Mouse (Mus musculus) activated CD4-positive, CD25-positive, alpha-beta regulatory T cell, adult 4 months (primary cell): ENCODE results near the gene Babam2. TPM values are rescaled to one million over a fixed set of nuclear protein-coding genes. Genes with fewer than 3 reads are reported as not detected.

Experiments used
- ATAC-seq: one replicate; pipeline ENCODE4 v1.8.0; 2017
- polyA plus RNA-seq, 2 experiments: library from polyadenylated mRNA; unstranded; fragments of 100-300 nt; shearing (Covaris generic); gene quantifications; one replicate each; pipeline ENCODE4 v1.2.1; 2017

The Babam2 gene
- polyA plus RNA-seq, 2 experiments from 2014 or later: 92.9 to 93.6 TPM

GRCm38 (mm10) chr5:32058481-32059253 lies 361.2 kb downstream of the Babam2 start:
- no peak for ATAC-seq

GRCm38 (mm10) chr5:32059254-32059796 lies 361.8 kb downstream of the Babam2 start:
- no peak for ATAC-seq

- no peak for ATAC-seq
Measured at GRCm38 (mm10) chr5:32060485-32060884, 363.0 kb downstream of the Babam2 start.

- no peak for ATAC-seq
Measured at GRCm38 (mm10) chr5:32061854-32062253, 364.4 kb downstream of the Babam2 start.

- ATAC-seq: no peak
Measured at GRCm38 (mm10) chr5:32064341-32065105, 367.0 kb downstream of the Babam2 start.

DNA sequence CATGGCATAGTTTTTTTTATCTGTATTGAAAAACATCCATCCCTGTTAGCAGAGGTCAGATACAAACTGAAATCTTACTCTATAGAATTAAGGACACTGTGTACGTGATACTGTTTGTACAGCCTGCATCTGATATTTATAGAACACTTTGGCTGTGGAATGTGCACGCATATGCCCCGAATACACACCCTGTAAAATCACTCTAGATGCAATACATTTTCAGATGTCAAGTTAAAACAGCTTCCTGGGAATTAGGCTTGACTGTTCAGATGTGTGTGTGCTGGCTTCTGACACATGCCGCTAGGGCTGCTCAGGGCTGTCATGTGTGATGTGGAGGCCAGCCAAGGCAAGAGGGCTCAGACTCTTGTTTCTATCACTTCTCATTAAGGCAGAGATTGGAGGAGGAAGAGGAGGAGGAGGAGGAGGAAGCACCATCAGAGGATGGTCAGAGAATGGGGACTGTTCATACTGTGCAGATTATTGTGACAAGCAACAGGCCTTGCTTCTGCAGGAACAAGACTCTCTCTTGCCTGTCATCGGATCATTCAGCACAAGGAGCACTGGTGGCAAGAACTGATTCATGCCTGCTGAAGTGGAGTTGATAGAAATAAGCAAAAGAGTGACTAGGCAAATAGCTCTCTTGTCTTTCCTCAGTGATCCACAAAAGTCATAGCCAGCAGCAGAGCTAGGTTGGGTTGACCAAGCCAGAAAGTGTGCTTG lies 368.7 kb downstream of the Babam2 start:
- ATAC-seq: no peak

GRCm38 (mm10) chr5:32066839-32067238 lies 369.4 kb downstream of the Babam2 start:
- no peak for ATAC-seq

DNA sequence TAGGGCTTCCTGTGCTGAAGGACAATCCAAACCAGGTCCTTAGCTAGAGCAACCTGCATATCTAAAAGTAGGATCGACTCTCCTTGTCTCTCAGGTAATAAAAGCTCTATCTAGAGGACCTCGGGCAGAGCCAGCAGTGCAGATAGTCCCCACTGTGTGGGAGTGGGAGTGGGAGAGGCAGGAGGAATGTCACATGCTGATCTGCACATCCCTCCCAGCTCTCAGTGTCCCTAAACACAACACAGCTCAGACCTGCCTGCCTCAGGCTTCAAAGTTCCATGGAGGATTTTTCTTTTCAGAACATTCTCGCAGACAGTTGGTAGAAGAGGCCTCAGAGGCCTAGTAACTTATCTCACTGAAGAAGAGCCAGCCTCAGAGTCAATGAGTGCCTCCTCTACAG lies 371.1 kb downstream of the Babam2 start:
- ATAC-seq: no peak

GRCm38 (mm10) chr5:32069096-32069495 lies 371.6 kb downstream of the Babam2 start:
- no peak for ATAC-seq

DNA sequence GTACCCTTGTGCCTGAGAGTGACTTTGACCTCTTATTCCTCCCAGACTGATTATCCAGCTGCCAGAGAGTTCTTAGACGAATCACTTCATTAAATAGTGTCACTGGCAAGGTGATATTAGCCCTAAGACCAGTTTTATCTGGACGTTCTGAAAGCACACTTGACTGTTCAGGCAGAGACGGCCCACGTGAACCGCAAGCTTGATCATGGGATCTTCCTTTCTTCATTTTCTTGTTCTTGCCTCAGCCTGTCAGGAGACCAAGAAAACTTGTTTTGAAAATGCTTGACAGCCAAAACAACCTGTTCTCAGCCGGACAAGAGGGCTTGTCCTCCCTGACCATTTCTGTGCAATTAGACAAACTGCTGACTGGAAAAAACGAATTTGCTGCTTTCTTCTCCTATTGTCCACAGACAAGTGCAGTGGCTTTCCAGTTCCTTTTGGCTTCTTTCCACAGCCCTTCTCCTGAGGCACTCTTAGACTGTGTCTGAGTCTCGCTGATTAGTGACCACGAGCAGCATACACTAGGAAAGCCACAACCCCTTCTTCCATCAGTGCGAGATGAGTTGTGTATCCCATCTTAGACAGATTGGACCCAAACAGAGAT lies 372.2 kb downstream of the Babam2 start:
- ATAC-seq: no peak

GRCm38 (mm10) chr5:32070781-32071180 lies 373.3 kb downstream of the Babam2 start:
- no peak for ATAC-seq

DNA sequence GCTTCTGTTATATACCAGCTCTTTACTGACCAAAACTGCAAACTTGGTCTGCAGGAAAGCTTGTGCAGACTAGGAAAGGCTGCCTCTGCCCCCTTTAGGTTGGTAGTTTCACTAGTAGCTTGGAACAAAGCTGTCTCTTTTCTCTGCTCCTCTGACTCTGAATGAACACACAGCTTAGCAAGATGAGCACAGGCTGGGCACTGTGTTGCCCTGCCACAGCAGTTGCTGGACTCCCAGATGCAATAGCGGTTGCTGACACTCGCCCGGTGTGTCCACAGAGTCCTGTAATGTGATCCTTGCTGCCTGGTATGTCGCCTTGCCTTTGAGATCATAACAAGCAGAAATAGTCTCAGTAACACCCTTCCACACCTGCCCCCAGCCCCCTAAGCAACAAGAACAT lies 373.8 kb downstream of the Babam2 start:
- no peak for ATAC-seq

- no peak for ATAC-seq
Measured at GRCm38 (mm10) chr5:32071824-32072223, 374.3 kb downstream of the Babam2 start.

GRCm38 (mm10) chr5:32072877-32073276 lies 375.4 kb downstream of the Babam2 start:
- ATAC-seq: no peak

GRCm38 (mm10) chr5:32074053-32074452 lies 376.6 kb downstream of the Babam2 start:
- ATAC-seq: no peak

- no peak for ATAC-seq
Measured at GRCm38 (mm10) chr5:32077139-32077538, 379.7 kb downstream of the Babam2 start.

GRCm38 (mm10) chr5:32078986-32079385 lies 381.5 kb downstream of the Babam2 start:
- no peak for ATAC-seq

GRCm38 (mm10) chr5:32080490-32081219 lies 383.2 kb downstream of the Babam2 start:
- ATAC-seq: no peak

GRCm38 (mm10) chr5:32084401-32084804 lies 386.9 kb downstream of the Babam2 start:
- no peak for ATAC-seq

DNA sequence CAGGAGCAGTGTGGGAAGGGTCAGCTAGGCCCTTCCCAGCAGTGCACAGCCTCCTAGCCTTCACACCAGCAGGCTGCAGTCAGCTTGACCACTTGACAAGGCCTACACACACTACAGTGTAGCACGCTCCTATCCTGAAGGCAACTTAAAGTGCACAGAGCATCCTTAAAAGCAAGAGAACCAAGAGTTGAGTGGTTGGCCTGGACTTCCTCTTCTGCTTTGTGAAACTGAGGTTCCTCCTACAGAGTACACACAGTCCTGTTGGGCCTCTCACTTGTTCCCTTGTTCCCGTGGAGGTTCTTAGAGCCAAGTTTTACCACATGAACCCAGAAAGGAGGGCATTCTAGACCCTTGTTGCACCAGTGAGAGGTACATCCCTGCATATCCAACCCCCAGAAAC lies 388.1 kb downstream of the Babam2 start:
- no peak for ATAC-seq

DNA sequence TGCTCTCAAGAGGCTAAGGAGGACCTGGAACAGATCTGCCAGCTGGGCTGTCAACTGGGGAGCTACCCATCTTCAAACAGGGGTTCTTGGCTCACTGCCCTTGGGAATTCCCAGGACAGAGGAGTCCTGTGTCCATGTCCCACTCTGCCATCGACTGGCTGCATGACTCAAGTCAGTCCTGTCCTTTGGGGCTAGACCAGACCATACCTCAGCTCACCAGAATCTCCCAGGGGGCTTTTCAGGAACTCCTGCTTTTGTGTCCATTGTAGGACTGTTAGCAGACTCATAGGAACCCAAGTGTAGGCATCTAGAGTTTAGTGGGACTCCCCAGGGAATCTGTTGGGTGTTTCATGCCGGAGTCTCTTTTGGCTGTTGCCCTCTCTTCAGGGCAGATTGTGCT lies 388.5 kb downstream of the Babam2 start:
- ATAC-seq: no peak

GRCm38 (mm10) chr5:32086526-32087090 lies 389.1 kb downstream of the Babam2 start:
- no peak for ATAC-seq
